Comparison of ENCODE assay signal across 19 mouse cellular contexts in genomic region chr16:90842164-90842563, GRCm38 (mm10). TPM values are rescaled to one million over a fixed set of nuclear protein-coding genes. Genes with fewer than 3 reads are reported as not detected.
A peak's percentile ranks its signal among the peaks of the same experiment; 100 is the strongest.
DNase-seq lines count a peak whose midpoint lies in the region; ATAC-seq lines count a peak whose summit lies in the region.
"Had no signal": no experiment of that assay in that cellular context is flagged by ENCODE, and none has a peak within 500 bp of the region (broad histone marks: within the 10 kb centered on the region; RNA-seq: fewer than 3 reads in every experiment).

No protein-coding gene starts in this region.

- peak; percentile 72 for DNase-seq in neural tube, embryonic 11.5 days (ENCODE audit: low spot score)
- no peak for DNase-seq in neural tube, embryonic 10.5 days (ENCODE audit: extremely low spot score, low spot score)
- DNase-seq in heart, postnatal 4 days = no peak
- DNase-seq in gastrocnemius, postnatal 36 days = no peak
- DNase-seq: cerebellum, adult 11 months; cerebellum, postnatal 25 days; heart, postnatal 14 days; kidney, postnatal 14 days; layer of hippocampus, postnatal 36 days; lung, postnatal 10 days; thymus, postnatal 36 days had no signal

- no peaks in the 10 kb centered on the region for H3K9me3 ChIP-seq in neural tube, embryonic 11.5 days (ENCODE audit: control insufficient read depth, low read length)
- no peaks in the 10 kb centered on the region for H3K9me3 ChIP-seq in hindbrain, embryonic 15.5 days
- no peaks in the 10 kb centered on the region; the same call in 1 of the 2 replicates for H3K9me3 ChIP-seq in midbrain, embryonic 16.5 days (replicated peaks; ENCODE audit: control insufficient read depth, low read length, poor library complexity, severe bottlenecking)
- H3K9me3 ChIP-seq: embryonic facial prominence, embryonic 13.5 days; limb, embryonic 12.5 days; megakaryocyte, embryonic 14.5 days had no signal

- peak; percentile 56 for ATAC-seq in neural tube, embryonic 11.5 days (ENCODE audit: insufficient read depth, low FRiP score, low TSS enrichment)
- 0 out of 2 replicates have a peak, but pooled peaks have one; percentile 27 for ATAC-seq in hindbrain, embryonic 15.5 days (ENCODE audit: low FRiP score, low read depth)
- peak; percentile 52; the same call in 1 of the 2 replicates for ATAC-seq in midbrain, embryonic 16.5 days
- no peak for ATAC-seq in cerebellum, adult (ENCODE audit: insufficient number of reproducible peaks, low FRiP score, low TSS enrichment)
- ATAC-seq: intestine, embryonic 16.5 days had no signal

- peaks cover 12% of the 10 kb centered on the region; the same call in 1 of the 2 replicates for H3K4me1 ChIP-seq in neural tube, embryonic 11.5 days (ENCODE audit: control insufficient read depth, insufficient read depth, low read length)
- H3K4me1 ChIP-seq in hindbrain, embryonic 15.5 days (replicated peaks) = peaks cover 25% of the 10 kb centered on the region
- peaks cover 7% of the 10 kb centered on the region; the same call in 1 of the 2 replicates for H3K4me1 ChIP-seq in midbrain, embryonic 16.5 days (ENCODE audit: control insufficient read depth, insufficient read depth, low read length)

- intact Hi-C loops in gastrocnemius, postnatal 36 days (cut with DNase I) = no loop called here

- no peak overlapping the region for H3K4me3 ChIP-seq in neural tube, embryonic 11.5 days (ENCODE audit: low read depth, low read length)
- no peak overlapping the region for H3K4me3 ChIP-seq in hindbrain, embryonic 15.5 days
- no peak overlapping the region for H3K4me3 ChIP-seq in midbrain, embryonic 16.5 days (ENCODE audit: low read depth, low read length)
- H3K4me3 ChIP-seq: embryonic facial prominence, embryonic 13.5 days; limb, embryonic 12.5 days; megakaryocyte, embryonic 14.5 days had no signal

- H3K9ac ChIP-seq in neural tube, embryonic 11.5 days (ENCODE audit: low read length) = no peak overlapping the region
- H3K9ac ChIP-seq in hindbrain, embryonic 15.5 days = no peak overlapping the region
- H3K9ac ChIP-seq in midbrain, embryonic 16.5 days (ENCODE audit: low read depth, low read length) = no peak overlapping the region
- H3K9ac ChIP-seq: embryonic facial prominence, embryonic 13.5 days; limb, embryonic 12.5 days; liver, embryonic 14.5 days had no signal

- WGBS in neural tube, embryonic 11.5 days = 40% methylated on average over 9 of the region's 9 CpGs
- WGBS in hindbrain, embryonic 15.5 days = 18% methylated on average over 9 of the region's 9 CpGs
- 10% methylated on average over 9 of the region's 9 CpGs for WGBS in midbrain, embryonic 16.5 days

- H3K27me3 ChIP-seq in neural tube, embryonic 11.5 days (ENCODE audit: control insufficient read depth, insufficient read depth, low read length) = no peaks in the 10 kb centered on the region
- no peaks in the 10 kb centered on the region for H3K27me3 ChIP-seq in hindbrain, embryonic 15.5 days
- H3K27me3 ChIP-seq in midbrain, embryonic 16.5 days (ENCODE audit: control insufficient read depth, insufficient read depth, low read depth, low read length) = no peaks in the 10 kb centered on the region
- H3K27me3 ChIP-seq: embryonic facial prominence, embryonic 13.5 days had no signal

- no peak overlapping the region for H3K27ac ChIP-seq in neural tube, embryonic 11.5 days (ENCODE audit: low read depth, low read length)
- peak overlapping the region; percentile 36; the same call in 1 of the 2 replicates for H3K27ac ChIP-seq in hindbrain, embryonic 15.5 days (replicated peaks)
- no peak overlapping the region for H3K27ac ChIP-seq in midbrain, embryonic 16.5 days (ENCODE audit: low read length)
- H3K27ac ChIP-seq: embryonic facial prominence, embryonic 13.5 days; limb, embryonic 12.5 days; liver, embryonic 14.5 days had no signal

- H3K36me3 ChIP-seq in neural tube, embryonic 11.5 days (ENCODE audit: control insufficient read depth, insufficient read depth, low read length) = no peaks in the 10 kb centered on the region
- no peaks in the 10 kb centered on the region for H3K36me3 ChIP-seq in hindbrain, embryonic 15.5 days
- H3K36me3 ChIP-seq in midbrain, embryonic 16.5 days (ENCODE audit: control insufficient read depth, insufficient read depth, low read length) = no peaks in the 10 kb centered on the region
- H3K36me3 ChIP-seq: embryonic facial prominence, embryonic 13.5 days; limb, embryonic 12.5 days had no signal

- H3K4me2 ChIP-seq in neural tube, embryonic 11.5 days (ENCODE audit: low read depth) = no peak overlapping the region; the same call in 1 of the 2 replicates
- peak overlapping the region; percentile 11; the same call in 1 of the 2 replicates for H3K4me2 ChIP-seq in hindbrain, embryonic 15.5 days
- H3K4me2 ChIP-seq in midbrain, embryonic 16.5 days (ENCODE audit: low read length) = peak overlapping the region; percentile 6; the same call in 1 of the 2 replicates
- H3K4me2 ChIP-seq: embryonic facial prominence, embryonic 13.5 days; limb, embryonic 12.5 days had no signal

RNA-seq across cellular contexts. Expression of gene Eva1c, which starts 15.6 kb away (rescaled TPM):
- polyA plus RNA-seq in neural tube, embryonic 11.5 days (2014; fragmentation: Nextera tagmentation; extraction: Ambion mirVana) = 0.73 and 0.95 TPM in 2 replicates
- 2.8 and 4.5 TPM in 2 replicates for polyA plus RNA-seq in hindbrain, embryonic 15.5 days (2015; fragmentation: Nextera tagmentation; extraction: Ambion mirVana)
- polyA plus RNA-seq in midbrain, embryonic 16.5 days (2015; fragmentation: Nextera tagmentation; extraction: Ambion mirVana) = 1.8 and 2.8 TPM in 2 replicates
- 1 to 10 TPM; 1.5 to 2.4 TPM for total RNA-seq in heart, postnatal 4 days (2021)
- under 1 TPM in 1 of 2 experiments, not detected in 1; 0.30 TPM for total RNA-seq in gastrocnemius, postnatal 36 days (2021)

RNA-seq across cellular contexts. Expression of gene Urb1, which starts 32.0 kb away (rescaled TPM):
- 12.8 and 14.0 TPM in 2 replicates for polyA plus RNA-seq in neural tube, embryonic 11.5 days (2014; fragmentation: Nextera tagmentation; extraction: Ambion mirVana)
- 9.3 and 9.6 TPM in 2 replicates for polyA plus RNA-seq in hindbrain, embryonic 15.5 days (2015; fragmentation: Nextera tagmentation; extraction: Ambion mirVana)
- 7.2 and 7.5 TPM in 2 replicates for polyA plus RNA-seq in midbrain, embryonic 16.5 days (2015; fragmentation: Nextera tagmentation; extraction: Ambion mirVana)
- total RNA-seq in heart, postnatal 4 days (2021) = 10 to 100 TPM; 13.3 to 14.5 TPM
- total RNA-seq in gastrocnemius, postnatal 36 days (2021) = 1 to 10 TPM; 3.9 to 5.0 TPM
